Mouse (Mus musculus): ENCODE measurements at regions not wholly inside any gene's neighbourhood (a gene's known extent, or its start where the extent isn't known, plus 50 kb on each side); places are given as distances from the start of the nearest gene placed in this dataset.

- Histone ChIP-seq H3K9me3 (ENCODE audit: control insufficient read depth, low read length) (no peaks in the 10 kb centered on the region), H3K27me3 (ENCODE audit: control insufficient read depth, insufficient read depth, low read length) (no peaks in the 10 kb centered on the region), H3K27ac (no peak overlapping the region), H3K4me3 (replicated peaks; ENCODE audit: low read length) (no peak overlapping the region), H3K36me3 (replicated peaks; ENCODE audit: control insufficient read depth, insufficient read depth) (no peaks in the 10 kb centered on the region), H3K4me1 (replicated peaks; ENCODE audit: control insufficient read depth, insufficient read depth, low read length) (no peaks in the 10 kb centered on the region), H3K9ac (no peak overlapping the region), H3K4me2 (replicated peaks) (no peak overlapping the region)
- DNase-seq (ENCODE audit: low spot score), result no peak
- WGBS, result 84% methylated on average over 10 of the region's 10 CpGs
- no peak for ATAC-seq (ENCODE audit: low FRiP score)
Observed at GRCm38 (mm10) chr2:78972288-78973117, 104.6 kb downstream of the Ube2e3 start.

- Histone ChIP-seq H3K27me3 (ENCODE audit: control insufficient read depth, insufficient read depth, low read length) (no peaks in the 10 kb centered on the region), H3K9me3 (ENCODE audit: control insufficient read depth, low read length) (no peaks in the 10 kb centered on the region), H3K36me3 (replicated peaks; ENCODE audit: control insufficient read depth, insufficient read depth) (no peaks in the 10 kb centered on the region), H3K27ac (no peak overlapping the region), H3K4me1 (replicated peaks; ENCODE audit: control insufficient read depth, insufficient read depth, low read length) (no peaks in the 10 kb centered on the region), H3K4me2 (replicated peaks) (no peak overlapping the region), H3K4me3 (replicated peaks; ENCODE audit: low read length) (no peak overlapping the region), H3K9ac (no peak overlapping the region)
- 94% methylated on average over 3 of the region's 3 CpGs for WGBS
- no peak for DNase-seq (ENCODE audit: low spot score)
- no peak for ATAC-seq (ENCODE audit: low FRiP score)
Observed at GRCm38 (mm10) chr2:78973811-78974210, 105.9 kb downstream of the Ube2e3 start.

GRCm38 (mm10) chr2:78974683-78975392 lies 106.9 kb downstream of the Ube2e3 start:
- Histone ChIP-seq H3K4me1 (replicated peaks; ENCODE audit: control insufficient read depth, insufficient read depth, low read length) (no peaks in the 10 kb centered on the region), H3K27me3 (ENCODE audit: control insufficient read depth, insufficient read depth, low read length) (no peaks in the 10 kb centered on the region), H3K9me3 (ENCODE audit: control insufficient read depth, low read length) (no peaks in the 10 kb centered on the region), H3K4me3 (replicated peaks; ENCODE audit: low read length) (no peak overlapping the region), H3K27ac (no peak overlapping the region), H3K4me2 (replicated peaks) (no peak overlapping the region), H3K9ac (no peak overlapping the region), H3K36me3 (replicated peaks; ENCODE audit: control insufficient read depth, insufficient read depth) (no peaks in the 10 kb centered on the region)
- DNase-seq (ENCODE audit: low spot score) (no peak), ATAC-seq (ENCODE audit: low FRiP score) (no peak)
- 78% methylated on average over 2 of the region's 2 CpGs for WGBS

DNA sequence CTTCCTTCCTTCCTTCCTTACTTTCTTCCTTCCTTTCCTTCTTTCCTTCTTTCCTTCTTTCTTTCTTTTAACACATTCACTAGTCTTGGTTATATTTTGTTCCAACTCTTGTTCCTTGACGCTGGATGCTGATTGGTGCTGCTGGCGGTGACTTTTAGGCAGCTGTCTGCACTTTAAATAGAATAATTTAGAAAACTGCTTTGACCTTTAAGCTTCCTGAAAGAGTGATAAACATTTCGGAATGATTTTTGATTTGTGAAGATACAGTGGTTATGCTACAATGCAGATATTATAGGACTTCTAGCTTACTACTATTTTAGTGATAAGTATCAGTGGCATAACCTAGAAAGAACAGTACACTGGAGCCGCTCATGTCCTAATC lies 107.5 kb downstream of the Ube2e3 start:
- WGBS, result 94% methylated on average over 4 of the region's 4 CpGs
- ATAC-seq (ENCODE audit: low FRiP score), result no peak

DNA sequence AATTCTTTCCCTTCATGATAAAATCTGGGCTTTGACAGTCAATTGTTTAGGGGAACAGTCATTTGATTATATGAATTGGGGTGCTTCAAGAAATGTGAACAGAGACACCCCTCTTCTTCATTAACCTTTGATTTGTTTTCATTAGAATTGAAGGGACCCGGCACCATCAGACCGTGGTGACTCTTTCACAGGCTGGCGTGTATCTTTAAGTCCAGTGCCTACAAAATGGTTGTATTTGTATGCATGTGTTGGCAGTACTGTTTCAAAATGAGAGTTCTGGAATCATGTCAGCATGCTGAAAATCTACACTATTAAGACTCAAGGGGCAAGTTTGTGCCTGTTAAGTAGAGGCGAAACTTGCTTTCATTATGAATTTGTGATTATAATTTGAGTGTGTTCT lies 108.2 kb downstream of the Ube2e3 start:
- Histone ChIP-seq H3K27me3 (ENCODE audit: control insufficient read depth, insufficient read depth, low read length) (no peaks in the 10 kb centered on the region), H3K4me2 (replicated peaks) (no peak overlapping the region), H3K27ac (no peak overlapping the region), H3K36me3 (replicated peaks; ENCODE audit: control insufficient read depth, insufficient read depth) (no peaks in the 10 kb centered on the region), H3K4me3 (replicated peaks; ENCODE audit: low read length) (no peak overlapping the region), H3K4me1 (replicated peaks; ENCODE audit: control insufficient read depth, insufficient read depth, low read length) (no peaks in the 10 kb centered on the region), H3K9me3 (ENCODE audit: control insufficient read depth, low read length) (no peaks in the 10 kb centered on the region), H3K9ac (no peak overlapping the region)
- DNase-seq (ENCODE audit: low spot score) (no peak), ATAC-seq (ENCODE audit: low FRiP score) (no peak)
- 89% methylated on average over 4 of the region's 4 CpGs for WGBS

More for the DNA sequence above, 107.5 kb downstream of the Ube2e3 start:
- no peak for DNase-seq (ENCODE audit: low spot score)
- no peaks in the 10 kb centered on the region for H3K27me3 ChIP-seq (ENCODE audit: control insufficient read depth, insufficient read depth, low read length)
- no peak overlapping the region for H3K4me3 ChIP-seq (replicated peaks; ENCODE audit: low read length)
- H3K4me1 ChIP-seq (replicated peaks; ENCODE audit: control insufficient read depth, insufficient read depth, low read length), result no peaks in the 10 kb centered on the region
- no peak overlapping the region for H3K27ac ChIP-seq
- no peak overlapping the region for H3K4me2 ChIP-seq (replicated peaks)
- no peaks in the 10 kb centered on the region for H3K9me3 ChIP-seq (ENCODE audit: control insufficient read depth, low read length)
- H3K9ac ChIP-seq, result no peak overlapping the region
- no peaks in the 10 kb centered on the region for H3K36me3 ChIP-seq (replicated peaks; ENCODE audit: control insufficient read depth, insufficient read depth)

- Histone ChIP-seq H3K36me3 (replicated peaks; ENCODE audit: control insufficient read depth, insufficient read depth) (no peaks in the 10 kb centered on the region), H3K4me1 (replicated peaks; ENCODE audit: control insufficient read depth, insufficient read depth, low read length) (no peaks in the 10 kb centered on the region), H3K4me2 (replicated peaks) (no peak overlapping the region), H3K27me3 (ENCODE audit: control insufficient read depth, insufficient read depth, low read length) (no peaks in the 10 kb centered on the region), H3K4me3 (replicated peaks; ENCODE audit: low read length) (no peak overlapping the region), H3K27ac (no peak overlapping the region), H3K9me3 (ENCODE audit: control insufficient read depth, low read length) (no peaks in the 10 kb centered on the region), H3K9ac (no peak overlapping the region)
- WGBS, result 87% methylated on average over 5 of the region's 5 CpGs
- DNase-seq (ENCODE audit: low spot score), result no peak
- ATAC-seq (ENCODE audit: low FRiP score), result no peak
Observed at GRCm38 (mm10) chr2:78977632-78978397, 109.9 kb downstream of the Ube2e3 start.

GRCm38 (mm10) chr2:78980019-78980418 lies 112.1 kb downstream of the Ube2e3 start:
- 83% methylated on average over 5 of the region's 5 CpGs for WGBS
- Histone ChIP-seq H3K9ac (no peak overlapping the region), H3K4me2 (replicated peaks) (no peak overlapping the region), H3K4me1 (replicated peaks; ENCODE audit: control insufficient read depth, insufficient read depth, low read length) (no peaks in the 10 kb centered on the region), H3K27me3 (ENCODE audit: control insufficient read depth, insufficient read depth, low read length) (no peaks in the 10 kb centered on the region), H3K27ac (no peak overlapping the region), H3K4me3 (replicated peaks; ENCODE audit: low read length) (no peak overlapping the region), H3K9me3 (ENCODE audit: control insufficient read depth, low read length) (no peaks in the 10 kb centered on the region), H3K36me3 (replicated peaks; ENCODE audit: control insufficient read depth, insufficient read depth) (no peaks in the 10 kb centered on the region)
- ATAC-seq (ENCODE audit: low FRiP score) (no peak), DNase-seq (ENCODE audit: low spot score) (no peak)

- H3K4me3 ChIP-seq (replicated peaks; ENCODE audit: low read length), result no peak overlapping the region
- H3K9ac ChIP-seq, result no peak overlapping the region
- H3K36me3 ChIP-seq (replicated peaks; ENCODE audit: control insufficient read depth, insufficient read depth), result no peaks in the 10 kb centered on the region
- no peaks in the 10 kb centered on the region for H3K27me3 ChIP-seq (ENCODE audit: control insufficient read depth, insufficient read depth, low read length)
- DNase-seq (ENCODE audit: low spot score), result no peak
- H3K4me2 ChIP-seq (replicated peaks), result no peak overlapping the region
- H3K9me3 ChIP-seq (ENCODE audit: control insufficient read depth, low read length), result no peaks in the 10 kb centered on the region
- no peaks in the 10 kb centered on the region for H3K4me1 ChIP-seq (replicated peaks; ENCODE audit: control insufficient read depth, insufficient read depth, low read length)
- H3K27ac ChIP-seq, result no peak overlapping the region
- 93% methylated on average over 1 of the region's 1 CpGs for WGBS
- no peak for ATAC-seq (ENCODE audit: low FRiP score)
Observed at GRCm38 (mm10) chr2:78980661-78981229, 112.8 kb downstream of the Ube2e3 start.

DNA sequence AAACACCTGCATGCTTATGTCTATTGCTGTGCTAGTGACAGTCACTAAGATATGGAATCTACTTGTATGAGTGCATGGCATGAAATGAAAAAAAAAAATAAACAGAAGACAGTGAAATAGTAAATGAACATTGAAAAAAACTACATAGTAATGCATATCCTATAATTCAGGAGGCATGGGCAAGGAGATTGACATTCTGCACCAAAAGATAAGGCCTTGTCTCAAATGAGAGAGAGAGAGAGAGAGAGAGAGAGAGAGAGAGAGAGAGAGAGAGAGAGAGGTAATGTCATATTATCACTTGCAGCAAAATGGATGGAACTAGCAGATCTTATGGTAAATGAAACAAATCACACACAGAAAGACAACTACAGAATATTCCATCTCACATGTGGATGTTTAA lies 115.4 kb downstream of the Ube2e3 start:
- no peaks in the 10 kb centered on the region for H3K9me3 ChIP-seq (ENCODE audit: control insufficient read depth, low read length)
- H3K4me1 ChIP-seq (replicated peaks; ENCODE audit: control insufficient read depth, insufficient read depth, low read length), result peaks cover 8% of the 10 kb centered on the region; the same call in 1 of the 2 replicates
- H3K27ac ChIP-seq, result no peak overlapping the region

More for the DNA sequence above, 115.4 kb downstream of the Ube2e3 start:
- no peaks in the 10 kb centered on the region for H3K27me3 ChIP-seq (ENCODE audit: control insufficient read depth, insufficient read depth, low read length)
- no peak overlapping the region for H3K4me3 ChIP-seq (replicated peaks; ENCODE audit: low read length)
- DNase-seq (ENCODE audit: low spot score) (no peak), ATAC-seq (ENCODE audit: low FRiP score) (no peak)
- no peaks in the 10 kb centered on the region for H3K36me3 ChIP-seq (replicated peaks; ENCODE audit: control insufficient read depth, insufficient read depth)
- H3K4me2 ChIP-seq (replicated peaks), result no peak overlapping the region
- no peak overlapping the region for H3K9ac ChIP-seq
